Mouse (Mus musculus) forebrain, embryonic 14.5 days (tissue): Measurements from ENCODE around the gene Map4k3. TPM values are rescaled to one million over a fixed set of nuclear protein-coding genes. Genes with fewer than 3 reads are reported as not detected.
"Not testable (repeated sequence)": the region's sequence is repeated elsewhere in the genome, so short reads cannot be mapped to it uniquely, and the experiment has no call there.

Experiments used
- ATAC-seq: fragments of 200-750 bp; cut with Nextera tagmentation; 2 replicates; pipeline ENCODE4 v1.8.0; 2017; ENCODE audit warnings: mild to moderate bottlenecking, moderate library complexity
- DNase-seq: peaks from one replicate; pipeline ENCODE4 v3.0.0-alpha.2; 2015; ENCODE audit warnings: low spot score
- H3K27ac ChIP-seq: fragments of 300-500 bp; sonication (generic); 2 replicates; pipeline ENCODE4 v1.5.1; 2014; ENCODE audit warnings: low read depth, mild to moderate bottlenecking, control low read depth, low read length, moderate library complexity
- H3K27me3 ChIP-seq: fragments of 300-500 bp; sonication (generic); replicated peaks from 2 replicates; pipeline ENCODE4 v1.6.1; 2014; ENCODE audit warnings: low read length, control low read depth, mixed read lengths; ENCODE audit not compliant: control insufficient read depth, insufficient read depth
- H3K36me3 ChIP-seq: fragments of 300-500 bp; sonication (generic); 2 replicates; pipeline ENCODE4 v1.6.1; 2014; ENCODE audit warnings: low read length, control low read depth; ENCODE audit not compliant: control insufficient read depth, insufficient read depth
- H3K4me1 ChIP-seq: fragments of 300-500 bp; sonication (generic); 2 replicates; pipeline ENCODE4 v1.6.1; 2014; ENCODE audit warnings: antibody characterized with exemption, low read length, control low read depth; ENCODE audit not compliant: control insufficient read depth, insufficient read depth
- H3K4me2 ChIP-seq: fragments of 300-500 bp; sonication (generic); 2 replicates; pipeline ENCODE4 v1.6.1; 2014; ENCODE audit warnings: mild to moderate bottlenecking, control low read depth, low read length
- H3K4me3 ChIP-seq: fragments of 300-500 bp; sonication (generic); 2 replicates; pipeline ENCODE4 v1.5.1; 2014; ENCODE audit warnings: low read depth, low read length, control low read depth
- H3K9ac ChIP-seq: fragments of 300-500 bp; sonication (generic); 2 replicates; pipeline ENCODE4 v1.6.1; 2014; ENCODE audit warnings: mild to moderate bottlenecking, low read length, control low read depth, moderate library complexity
- H3K9me3 ChIP-seq: fragments of 300-500 bp; sonication (generic); replicated peaks from 2 replicates; pipeline ENCODE4 v1.6.1; 2016; ENCODE audit warnings: low read length, control low read depth, mixed read lengths; ENCODE audit not compliant: control insufficient read depth
- WGBS: fragments of 180-500 bp; shearing (Covaris S2); extraction: QIAGEN DNeasy Blood & Tissue Kit; methylation state at CpG from one replicate; pipeline ENCODE4 v1.1.7; 2014; 5-methylcytosine and 5-hydroxymethylcytosine counted together
- polyA plus RNA-seq: library from polyadenylated mRNA; unstranded; fragments of >200 nt; fragmentation: Nextera tagmentation; extraction: Ambion mirVana; gene quantifications from 2 replicates; pipeline ENCODE4 v1.2.1, GENCODE M21; 2014

Gene Map4k3
- polyA plus RNA-seq, 1 experiment from 2014 or later, result 30.7 TPM

DNA sequence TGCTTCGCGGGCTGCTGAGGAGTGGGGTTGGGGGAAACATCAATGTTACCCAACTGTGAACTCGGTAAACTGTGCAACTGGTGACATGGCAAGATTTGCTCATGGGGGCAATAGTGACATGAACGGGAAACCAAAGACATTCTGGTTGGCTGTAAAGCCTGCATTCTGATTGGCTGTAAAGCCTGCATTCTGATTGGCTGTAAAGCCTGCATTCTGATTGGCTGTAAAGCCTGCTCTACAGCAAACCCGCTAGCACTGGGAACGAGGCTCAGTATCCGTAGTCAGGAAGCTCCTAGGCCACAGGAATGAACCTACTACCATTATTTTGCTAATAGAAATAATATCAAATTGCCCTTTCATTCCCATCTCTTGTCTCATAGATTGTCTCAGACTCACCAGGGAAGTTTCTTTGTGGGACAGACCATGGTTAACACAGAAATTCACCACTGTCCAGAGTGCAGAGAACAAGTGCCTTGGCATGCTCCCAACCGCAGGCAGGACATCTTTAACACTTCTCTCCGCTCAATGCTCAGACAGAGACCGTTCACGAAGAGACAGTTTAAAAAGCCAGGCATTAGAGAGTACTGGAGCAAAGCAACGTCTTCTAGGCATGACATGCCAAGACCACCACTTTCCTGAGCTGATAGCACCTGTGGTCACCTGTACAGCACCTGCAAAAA lies 5.0 kb upstream of the Map4k3 start:
- Histone ChIP-seq H3K36me3 (no peaks in the 10 kb centered on the region), H3K27me3 (no peaks in the 10 kb centered on the region), H3K4me2 (no peak overlapping the region), H3K9ac (no peak overlapping the region), H3K9me3 (no peaks in the 10 kb centered on the region), H3K4me1 (no peaks in the 10 kb centered on the region), H3K4me3 (no peak overlapping the region), H3K27ac (no peak overlapping the region)
- no peak for ATAC-seq
- no peak for DNase-seq
- 85% methylated on average over 12 of the region's 12 CpGs for WGBS

- Histone ChIP-seq H3K36me3 (no peaks in the 10 kb centered on the region), H3K4me3 (no peak overlapping the region), H3K9me3 (no peaks in the 10 kb centered on the region), H3K9ac (no peak overlapping the region), H3K27ac (no peak overlapping the region), H3K27me3 (no peaks in the 10 kb centered on the region), H3K4me1 (no peaks in the 10 kb centered on the region), H3K4me2 (no peak overlapping the region)
- WGBS, result 91% methylated on average over 4 of the region's 4 CpGs
- DNase-seq (no peak), ATAC-seq (no peak)
These were observed 4.0 kb upstream of the Map4k3 start for GRCm38 (mm10) chr17:80732256-80732655.

DNA sequence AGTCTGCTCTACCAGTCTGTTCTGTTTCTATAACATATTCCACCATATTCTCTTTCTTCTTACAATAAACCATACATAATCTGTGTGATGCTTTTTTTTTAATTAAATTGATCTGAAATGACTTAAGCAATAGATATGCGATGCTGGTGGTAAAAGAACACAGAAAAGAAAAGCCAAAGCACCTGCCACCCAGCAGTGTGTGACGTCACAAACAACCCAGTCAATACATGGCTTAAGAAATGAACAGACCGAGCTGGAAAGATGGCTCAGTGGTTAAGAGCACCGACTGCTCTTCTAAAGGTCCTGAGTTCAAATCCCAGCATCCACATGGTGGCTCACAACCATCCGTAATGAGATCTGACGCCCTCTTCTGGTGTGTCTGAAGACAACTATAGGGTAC lies 2.0 kb upstream of the Map4k3 start:
- WGBS, result 92% methylated on average over 6 of the region's 6 CpGs
- ATAC-seq, H3K9ac ChIP-seq, H3K27me3 ChIP-seq, H3K36me3 ChIP-seq, H3K4me2 ChIP-seq, DNase-seq, H3K9me3 ChIP-seq, H3K4me1 ChIP-seq, H3K27ac ChIP-seq, H3K4me3 ChIP-seq: not testable (repeated sequence)

- H3K4me3 ChIP-seq, result no peak overlapping the region
- no peak overlapping the region for H3K9ac ChIP-seq
- no peak overlapping the region for H3K27ac ChIP-seq
- H3K36me3 ChIP-seq, result no peaks in the 10 kb centered on the region
- DNase-seq, result no peak
- H3K4me2 ChIP-seq, result no peak overlapping the region
- no peaks in the 10 kb centered on the region for H3K27me3 ChIP-seq
- ATAC-seq, result no peak
- no peaks in the 10 kb centered on the region for H3K9me3 ChIP-seq
- WGBS, result 82% methylated on average over 5 of the region's 5 CpGs
- H3K4me1 ChIP-seq, result peaks cover 8% of the 10 kb centered on the region
These were observed 1.5 kb upstream of the Map4k3 start for GRCm38 (mm10) chr17:80729825-80730224.

DNA sequence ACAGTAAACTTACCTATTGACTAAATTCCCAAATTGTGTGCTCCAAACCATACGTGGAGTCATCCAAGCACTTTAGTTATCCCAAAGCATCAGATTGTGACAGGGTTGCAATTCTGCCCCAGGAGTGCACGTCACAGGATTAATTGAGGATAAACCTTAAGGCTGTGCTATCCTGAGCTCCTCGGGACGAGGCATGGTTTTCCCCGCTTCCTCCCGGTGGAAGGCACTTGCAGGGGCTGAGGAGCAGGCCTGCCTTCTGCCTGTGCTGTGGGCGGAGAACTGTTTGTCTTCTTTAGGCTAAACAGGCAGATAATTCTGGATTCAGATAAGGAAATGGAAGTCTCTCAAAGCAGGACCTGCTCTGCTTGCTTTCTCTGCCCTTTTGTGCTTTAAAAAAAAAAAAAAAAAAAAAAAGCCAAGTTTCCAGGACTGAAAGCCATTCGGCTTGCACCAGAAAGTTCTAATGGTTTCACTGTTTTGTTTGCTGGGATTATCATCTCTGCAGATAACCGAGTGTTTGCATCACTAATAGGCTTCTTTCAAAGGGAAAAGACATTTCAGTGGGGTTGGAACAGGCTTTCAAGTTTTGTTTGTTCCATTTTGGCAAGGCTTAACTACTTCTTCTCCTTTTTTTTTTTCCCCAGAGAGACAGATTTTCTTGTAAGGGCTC lies 930 bp upstream of the Map4k3 start:
- Histone ChIP-seq H3K4me3 (0 out of 2 replicates have a peak overlapping the region, but pooled peaks have one; percentile 64), H3K9me3 (no peaks in the 10 kb centered on the region), H3K9ac (0 out of 2 replicates have a peak overlapping the region, but pooled peaks have one; percentile 6), H3K27ac (no peak overlapping the region), H3K4me2 (peak overlapping the region; percentile 76), H3K36me3 (no peaks in the 10 kb centered on the region), H3K4me1 (peaks cover 11% of the 10 kb centered on the region), H3K27me3 (no peaks in the 10 kb centered on the region)
- ATAC-seq (no peak), DNase-seq (no peak)
- WGBS, result 17% methylated on average over 9 of the region's 9 CpGs

DNA sequence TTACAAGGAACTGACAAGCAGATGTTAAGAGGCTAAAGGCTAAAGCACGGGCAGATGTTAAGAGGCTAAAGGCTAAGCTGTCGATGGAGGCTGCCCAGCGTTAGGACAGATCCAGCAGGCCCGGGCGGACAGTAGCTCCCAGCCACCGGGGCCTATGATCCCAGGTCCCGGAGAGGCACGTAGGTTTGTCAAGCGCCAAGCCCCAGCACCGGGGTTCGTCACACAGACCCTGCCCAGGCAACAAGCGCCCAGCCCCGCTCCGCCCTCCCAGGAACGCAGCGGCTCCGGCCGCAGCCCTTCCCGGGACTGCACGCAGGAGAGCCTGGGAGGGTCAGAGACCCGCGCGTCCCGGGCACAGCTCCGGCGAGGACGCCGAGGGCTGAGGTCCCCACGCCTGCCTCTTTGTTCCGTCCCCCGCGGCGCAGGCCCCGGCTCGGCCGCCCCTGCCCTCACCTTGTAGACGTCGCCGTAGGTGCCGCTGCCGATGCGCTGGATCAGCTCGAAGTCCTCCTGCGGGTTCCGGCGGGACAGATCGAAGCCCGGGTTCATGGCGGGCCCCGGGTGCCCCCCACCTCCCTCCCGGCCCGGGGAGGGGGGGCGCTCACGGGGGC lies 839 bp downstream of the Map4k3 start:
- under 1% methylated on average over 47 of the region's 54 CpGs for WGBS
- ATAC-seq (peak; percentile 74), DNase-seq (peak; percentile 63)
- Histone ChIP-seq H3K4me3 (peak overlapping the region; percentile 64), H3K4me2 (peak overlapping the region; percentile 76), H3K9me3 (no peaks in the 10 kb centered on the region), H3K9ac (peak overlapping the region; percentile 98), H3K36me3 (no peaks in the 10 kb centered on the region), H3K27ac (peak overlapping the region; percentile 93), H3K4me1 (peaks cover 12% of the 10 kb centered on the region), H3K27me3 (no peaks in the 10 kb centered on the region)

DNA sequence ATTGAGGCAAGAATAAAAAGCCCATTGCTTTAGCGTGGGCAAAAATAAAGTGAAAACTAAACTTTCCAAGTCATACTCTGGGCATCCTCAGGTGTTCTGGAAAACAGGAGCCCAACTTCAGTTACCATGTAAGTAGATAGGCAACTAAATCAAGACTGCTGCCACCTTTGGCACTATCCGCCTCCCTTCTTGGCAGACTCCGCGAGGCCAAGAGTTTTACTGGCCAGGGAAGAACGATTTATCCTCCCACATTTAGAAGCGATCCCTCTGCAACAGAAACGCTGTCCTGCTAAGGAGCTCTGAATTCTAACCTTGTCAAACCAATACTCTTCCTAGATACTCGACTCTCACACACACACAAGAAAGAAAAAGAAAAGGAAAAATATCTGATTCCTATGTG lies 1.5 kb downstream of the Map4k3 start:
- H3K9ac ChIP-seq, result peak overlapping the region; percentile 98
- WGBS, result 5% methylated on average over 8 of the region's 8 CpGs
- no peaks in the 10 kb centered on the region for H3K36me3 ChIP-seq
- H3K27ac ChIP-seq, result no peak overlapping the region
- no peaks in the 10 kb centered on the region for H3K9me3 ChIP-seq
- no peak for ATAC-seq
- H3K4me3 ChIP-seq, result peak overlapping the region; percentile 64
- DNase-seq, result peak; percentile 42
- peak overlapping the region; percentile 76 for H3K4me2 ChIP-seq
- no peaks in the 10 kb centered on the region for H3K27me3 ChIP-seq
- peaks cover 12% of the 10 kb centered on the region for H3K4me1 ChIP-seq

DNA sequence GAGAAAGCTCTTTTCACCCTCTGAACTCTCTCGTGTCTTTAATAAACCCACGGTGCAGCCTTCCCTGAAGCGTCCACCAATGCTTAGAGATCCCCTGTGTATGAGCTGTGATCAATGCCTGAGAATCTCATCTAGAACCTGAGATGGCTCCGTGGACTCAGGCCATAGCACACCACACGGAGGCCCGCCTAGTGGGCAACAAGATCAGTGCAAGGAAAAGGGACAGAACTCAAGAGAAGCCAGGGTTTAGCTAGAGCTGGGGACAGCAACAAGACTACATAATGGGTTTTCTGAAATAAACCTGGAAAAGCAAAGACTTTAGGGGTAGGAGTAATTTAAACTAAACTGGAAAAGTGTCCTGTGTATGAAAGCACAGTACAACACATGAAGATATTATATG lies 5.2 kb downstream of the Map4k3 start:
- H3K27me3 ChIP-seq, result no peaks in the 10 kb centered on the region
- no peaks in the 10 kb centered on the region for H3K9me3 ChIP-seq
- H3K27ac ChIP-seq, result no peak overlapping the region
- no peak overlapping the region for H3K4me3 ChIP-seq
- 77% methylated on average over 6 of the region's 6 CpGs for WGBS
- H3K4me1 ChIP-seq, result peaks cover 17% of the 10 kb centered on the region
- ATAC-seq, result no peak
- no peak overlapping the region for H3K4me2 ChIP-seq
- no peak overlapping the region for H3K9ac ChIP-seq
- no peak for DNase-seq
- no peaks in the 10 kb centered on the region for H3K36me3 ChIP-seq

GRCm38 (mm10) chr17:80721670-80722069 lies 6.6 kb downstream of the Map4k3 start:
- peak; percentile 32; the same call in 1 of the 2 replicates for ATAC-seq
- peak; percentile 28 for DNase-seq
- Histone ChIP-seq H3K27me3 (no peaks in the 10 kb centered on the region), H3K36me3 (no peaks in the 10 kb centered on the region), H3K4me1 (peaks cover 16% of the 10 kb centered on the region), H3K4me2 (no peak overlapping the region), H3K27ac (no peak overlapping the region), H3K9me3 (no peaks in the 10 kb centered on the region), H3K4me3 (no peak overlapping the region), H3K9ac (no peak overlapping the region)
- WGBS, result 74% methylated on average over 7 of the region's 7 CpGs
